Mouse (Mus musculus) C2C12 (cell line): Measurements from ENCODE around the gene Arih2.

Experiments
- CTCF ChIP-seq: IDR thresholded peaks from one replicate; pipeline ENCODE4 v1.5.1; 2011; ENCODE audit not compliant: control insufficient read depth, insufficient read depth, insufficient read length
- FOSL1 ChIP-seq: IDR thresholded peaks from one replicate; pipeline ENCODE4 v1.8.0; 2011; ENCODE audit warnings: mild to moderate bottlenecking, low read length; ENCODE audit not compliant: poor library complexity, insufficient read depth, severe bottlenecking
- MAX ChIP-seq: IDR thresholded peaks from one replicate; pipeline ENCODE4 v1.6.1; 2011; ENCODE audit warnings: mild to moderate bottlenecking, control low read depth
- MYOD1 ChIP-seq: IDR thresholded peaks from one replicate; pipeline ENCODE4 v1.6.1; 2011; ENCODE audit warnings: low read depth; ENCODE audit not compliant: control insufficient read depth, insufficient read length
- MYOG ChIP-seq: IDR thresholded peaks from one replicate; pipeline ENCODE4 v1.6.1; 2011; ENCODE audit not compliant: control insufficient read depth, insufficient read length; ENCODE audit errors: extremely low read depth
- USF1 ChIP-seq: IDR thresholded peaks from one replicate; pipeline ENCODE4 v1.6.1; 2011; ENCODE audit warnings: low read depth, mild to moderate bottlenecking, control low read depth, moderate library complexity

DNA sequence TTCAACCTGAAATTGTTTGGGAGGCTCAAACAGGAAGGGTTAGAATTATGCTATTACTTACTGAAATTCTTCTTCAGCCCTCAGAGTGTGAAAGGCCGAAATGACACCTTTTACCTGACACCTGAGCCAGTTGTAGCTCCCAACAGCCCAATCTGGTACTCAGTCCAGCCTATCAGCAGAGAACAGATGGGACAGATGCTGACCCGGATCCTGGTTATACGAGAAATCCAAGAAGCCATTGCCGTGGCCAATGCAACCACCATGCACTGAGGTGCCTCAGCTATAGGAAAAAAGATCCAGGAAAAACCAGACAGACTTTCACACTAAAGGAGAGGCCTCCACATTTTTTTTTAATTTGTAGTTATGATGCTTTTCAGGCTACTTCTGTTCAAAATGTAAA lies 90.0 kb downstream of the Arih2 start:
- TF ChIP-seq CTCF (no peak), USF1 (no peak), MYOG (no peak), FOSL1 (no peak), MAX (no peak), MYOD1 (no peak)
